Mouse (Mus musculus): Measurements from ENCODE around the gene Ranbp3l.
A peak's percentile ranks its signal among the peaks of the same experiment; 100 is the strongest.

Ranbp3l gene

GRCm38 (mm10) chr15:9070912-9071555, 103.3 kb downstream of the Ranbp3l start, which contains the start of gene Nadk2:
Nadk2 (plus strand) TSS chr15:9071260.
- DNase-seq (ENCODE audit: low read depth): peak; percentile 98

DNA sequence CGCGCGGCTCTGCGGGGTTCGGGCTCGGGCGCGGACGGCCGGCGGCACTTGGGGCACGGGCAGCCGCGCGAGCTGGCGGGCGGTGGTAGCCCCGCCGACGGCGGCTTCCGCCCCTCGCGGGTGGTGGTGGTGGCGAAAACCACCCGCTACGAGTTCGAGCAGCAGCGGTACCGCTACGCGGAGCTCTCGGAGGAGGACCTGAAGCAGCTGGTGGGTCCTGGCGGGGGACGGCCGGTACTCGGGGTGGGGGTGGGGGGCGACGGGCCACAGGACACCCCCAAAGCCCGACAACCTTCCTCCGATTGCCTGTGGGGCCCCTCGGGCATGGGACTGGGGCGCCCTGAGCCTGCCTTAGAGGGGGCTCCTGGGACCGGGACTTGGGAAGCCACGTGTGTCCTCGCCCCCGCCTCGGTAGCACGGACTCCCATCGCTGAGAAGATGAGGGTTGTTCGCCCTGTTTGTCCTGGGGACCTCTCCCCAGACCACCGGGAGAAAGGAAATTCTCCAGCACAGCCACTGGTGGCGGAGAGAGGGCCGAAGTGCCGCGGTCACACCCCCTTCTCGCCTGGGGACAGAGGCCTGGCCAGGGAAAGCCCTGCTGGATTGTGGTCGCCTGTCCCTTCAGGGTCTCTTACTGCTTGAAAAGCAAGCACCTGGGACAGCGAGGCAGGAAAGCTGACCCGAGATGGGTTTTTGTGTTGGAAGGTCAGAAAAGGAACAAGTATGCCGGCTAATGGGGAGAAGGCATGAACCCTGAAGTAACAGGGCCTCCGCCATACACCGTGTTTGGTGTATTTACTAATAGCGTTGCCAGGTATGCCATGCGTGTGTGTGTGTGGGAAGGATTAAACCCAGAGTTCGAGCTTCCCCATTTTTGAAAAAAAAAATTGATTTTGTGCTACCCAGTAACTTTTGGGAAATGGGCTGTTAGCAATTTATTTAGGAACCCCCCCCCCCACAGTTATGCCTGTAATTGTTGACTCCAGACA, 104.1 kb downstream of the Ranbp3l start:
- DNase-seq (ENCODE audit: low read depth): peak; percentile 65

GRCm38 (mm10) chr15:9072630-9073029, 104.9 kb downstream of the Ranbp3l start:
- DNase-seq (ENCODE audit: low read depth): peak; percentile 71

- DNase-seq (ENCODE audit: low read depth): peak; percentile 16
Observed at GRCm38 (mm10) chr15:9073067-9073608, 105.4 kb downstream of the Ranbp3l start.

GRCm38 (mm10) chr15:9073684-9074083, 105.9 kb downstream of the Ranbp3l start:
- no peak for DNase-seq (ENCODE audit: low read depth)

GRCm38 (mm10) chr15:9074139-9074538, 106.4 kb downstream of the Ranbp3l start:
- no peak for DNase-seq (ENCODE audit: low read depth)

DNA sequence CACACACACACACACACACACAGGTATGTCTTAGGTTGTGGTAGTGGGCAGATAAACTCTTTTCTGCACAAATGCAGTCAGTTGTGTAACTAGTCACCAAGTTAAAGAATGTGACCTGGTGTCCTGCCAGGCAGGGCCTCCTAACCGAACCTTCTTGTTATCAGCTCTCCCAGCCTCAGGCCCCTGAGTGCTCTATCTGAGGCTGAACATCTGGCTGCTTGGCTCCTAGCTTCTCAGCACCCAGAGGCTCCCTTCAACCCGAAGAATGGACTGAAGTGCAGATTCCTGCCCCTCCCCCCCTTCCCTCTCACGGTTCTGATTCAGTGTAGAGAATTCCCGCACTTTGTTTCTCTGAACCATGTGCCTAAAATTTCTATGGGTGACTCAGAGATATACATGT, 106.9 kb downstream of the Ranbp3l start:
- DNase-seq (ENCODE audit: low read depth): no peak

GRCm38 (mm10) chr15:9075608-9076200, 108.0 kb downstream of the Ranbp3l start:
- DNase-seq (ENCODE audit: low read depth): no peak

- DNase-seq (ENCODE audit: low read depth): no peak
Observed at GRCm38 (mm10) chr15:9078481-9079300, 110.9 kb downstream of the Ranbp3l start.

GRCm38 (mm10) chr15:9079626-9080025, 111.9 kb downstream of the Ranbp3l start:
- DNase-seq (ENCODE audit: low read depth): no peak

GRCm38 (mm10) chr15:9080206-9080605, 112.5 kb downstream of the Ranbp3l start:
- no peak for DNase-seq (ENCODE audit: low read depth)

DNA sequence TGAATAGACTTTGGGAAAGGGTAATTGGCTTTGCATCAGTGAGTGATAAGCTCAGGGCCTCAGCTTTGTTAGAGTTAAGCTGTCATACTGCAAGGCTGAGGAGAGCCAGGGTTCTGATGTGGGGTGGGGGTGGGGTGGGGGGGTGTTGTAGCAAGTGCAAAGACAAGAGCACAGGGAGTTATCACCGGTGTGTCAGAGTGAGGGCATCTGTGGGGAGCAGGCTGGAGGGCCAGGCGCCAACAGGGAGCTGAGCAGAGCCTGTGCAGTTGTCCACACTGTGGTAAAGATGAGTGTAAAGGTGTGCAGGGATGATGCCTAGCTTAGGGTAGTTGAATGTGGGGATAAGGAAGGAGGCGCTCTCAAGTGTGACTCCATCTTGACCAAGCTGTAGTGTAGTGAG, 113.5 kb downstream of the Ranbp3l start:
- no peak for DNase-seq (ENCODE audit: low read depth)

GRCm38 (mm10) chr15:9082753-9083152, 115.0 kb downstream of the Ranbp3l start:
- DNase-seq (ENCODE audit: low read depth): no peak

DNA sequence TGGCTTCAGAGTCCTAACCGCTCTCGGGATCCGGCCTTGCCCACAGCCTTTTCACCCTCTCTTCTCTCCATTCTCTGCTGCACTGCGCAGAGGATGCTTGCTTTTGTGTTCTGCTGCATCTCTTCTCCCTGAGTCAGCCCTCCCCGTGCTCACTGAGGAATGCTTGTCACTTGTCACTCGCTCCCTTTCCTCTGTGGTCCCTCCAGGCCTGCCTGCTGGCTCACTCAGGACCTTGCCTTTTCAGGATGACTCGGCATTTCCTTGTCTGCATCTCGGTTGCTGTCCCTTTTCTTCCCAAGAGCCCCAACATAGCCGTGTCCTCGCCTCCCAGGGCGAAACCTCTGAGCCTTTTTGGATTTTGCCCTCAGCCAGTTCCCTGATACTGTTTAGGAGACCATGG, 119.1 kb downstream of the Ranbp3l start:
- DNase-seq (ENCODE audit: low read depth): no peak

DNA sequence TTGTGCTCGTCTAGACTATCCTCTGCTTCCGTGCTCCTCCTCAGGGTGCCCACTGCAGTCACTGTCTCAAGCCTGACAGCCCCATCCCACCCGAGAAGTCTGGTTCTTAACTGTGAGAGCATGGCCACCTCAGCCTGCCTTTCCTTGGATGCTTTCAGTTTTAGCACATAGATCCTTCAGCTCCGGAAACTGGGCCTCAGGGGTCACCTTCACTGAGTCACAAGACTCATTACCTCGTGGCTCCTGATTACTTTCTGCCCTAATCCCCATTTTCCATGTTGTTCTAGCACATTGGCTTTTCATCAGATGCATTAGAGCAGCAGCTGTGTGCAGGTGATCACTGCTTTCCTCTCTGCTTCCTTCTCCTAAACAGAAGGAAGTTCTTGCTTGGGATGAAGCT, 119.7 kb downstream of the Ranbp3l start:
- no peak for DNase-seq (ENCODE audit: low read depth)

DNA sequence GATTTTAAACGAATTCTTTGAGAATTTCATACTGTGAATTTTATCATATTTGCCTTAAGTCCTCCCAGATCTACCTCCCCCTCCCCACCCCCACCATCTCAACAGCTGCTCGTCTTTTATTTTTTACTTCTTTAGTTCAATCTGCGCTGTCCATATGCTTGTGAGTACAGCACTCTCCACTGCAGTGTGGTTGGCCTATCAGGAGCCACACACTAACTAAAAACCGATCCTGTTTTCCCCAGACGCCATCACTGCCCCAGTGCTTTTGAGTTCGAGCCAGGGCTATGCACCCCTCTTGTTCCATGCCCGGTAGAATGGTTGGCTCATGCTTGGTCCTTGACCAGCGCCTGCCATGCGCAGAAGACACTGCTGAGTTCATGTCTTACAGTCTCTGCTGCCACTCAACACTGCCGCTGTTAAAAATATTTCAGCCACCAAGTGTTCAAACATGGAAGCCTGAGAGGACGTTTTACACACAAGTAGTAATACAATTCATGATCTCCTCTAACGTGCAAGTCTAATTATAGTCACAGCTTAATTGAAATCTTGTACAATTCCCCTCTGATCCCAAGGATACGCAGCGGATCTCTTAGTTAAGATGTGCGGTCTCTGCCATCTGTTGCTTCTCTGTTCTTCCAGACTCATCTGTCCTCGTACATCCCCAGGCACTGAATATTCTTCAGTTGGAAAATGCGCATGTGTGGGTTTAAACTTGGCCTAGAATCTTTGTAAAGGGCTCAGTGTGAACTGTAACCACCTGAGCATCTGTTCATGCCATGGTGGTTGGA, 120.3 kb downstream of the Ranbp3l start:
- DNase-seq (ENCODE audit: low read depth): no peak

DNA sequence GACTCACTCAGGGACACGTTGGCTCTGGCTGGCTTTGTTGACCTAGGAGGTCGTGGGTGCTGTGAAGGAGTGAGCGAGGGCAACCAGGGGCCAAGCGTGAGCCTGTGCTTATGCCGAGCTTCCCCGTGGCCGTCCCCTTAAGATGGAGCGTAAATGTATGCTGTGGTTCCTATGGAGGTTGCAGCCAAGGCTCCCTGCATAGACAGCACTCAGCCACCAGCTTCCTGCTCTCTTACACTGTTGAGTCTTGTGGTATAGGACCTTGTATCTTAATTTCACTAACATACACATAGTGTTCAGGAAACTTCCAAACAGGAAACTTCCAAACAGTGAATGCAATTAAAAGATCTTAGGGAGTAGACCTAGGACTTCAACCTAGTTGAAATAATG, 120.9 kb downstream of the Ranbp3l start:
- no peak for DNase-seq (ENCODE audit: low read depth)

DNA sequence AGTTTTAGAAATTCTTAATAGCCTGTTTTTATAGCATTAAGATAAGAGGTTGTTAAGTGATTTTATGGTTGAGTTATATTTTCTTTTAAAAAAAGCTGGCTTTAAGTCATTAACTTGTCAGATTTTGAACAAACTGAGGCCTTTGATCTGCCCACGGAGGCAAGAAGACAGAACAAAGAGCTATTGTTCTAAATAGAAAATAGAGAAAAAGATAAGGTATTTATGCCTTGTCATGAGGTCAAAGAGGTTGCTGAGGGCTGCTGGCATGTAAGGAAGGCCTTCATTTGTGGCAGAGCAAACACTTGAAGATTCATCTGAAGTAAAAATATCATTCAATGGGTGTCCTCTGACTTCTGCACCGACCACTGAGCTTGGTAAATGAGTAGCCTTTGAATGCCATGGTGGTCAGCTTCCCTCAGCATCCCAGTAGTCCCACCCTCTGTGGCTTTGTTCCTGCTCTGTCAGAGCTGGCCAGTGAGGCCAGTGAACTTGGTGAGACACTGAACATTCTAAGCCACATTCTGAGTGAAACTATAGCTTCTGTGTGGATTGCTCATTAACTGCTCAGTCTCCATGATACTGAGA, 121.5 kb downstream of the Ranbp3l start:
- DNase-seq (ENCODE audit: low read depth): no peak

DNA sequence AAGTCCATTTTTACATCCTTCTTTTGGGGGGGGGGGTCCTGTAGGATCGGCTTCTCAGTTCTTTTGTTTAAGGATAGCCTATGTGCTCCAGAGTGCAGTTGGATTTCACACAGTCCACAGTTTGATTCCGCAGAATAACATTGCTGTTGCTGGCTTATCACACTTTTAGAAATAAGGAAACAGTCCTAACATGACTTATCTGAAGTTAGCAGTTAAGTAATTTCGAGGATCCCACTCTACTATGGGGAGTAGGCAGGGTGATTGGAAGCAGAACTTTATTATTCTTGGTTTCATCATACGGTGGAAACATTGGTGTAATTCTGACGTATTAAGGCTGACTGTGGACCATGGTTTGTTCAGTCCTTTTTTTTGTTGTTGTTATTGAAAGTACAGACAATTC, 122.9 kb downstream of the Ranbp3l start:
- no peak for DNase-seq (ENCODE audit: low read depth)

DNA sequence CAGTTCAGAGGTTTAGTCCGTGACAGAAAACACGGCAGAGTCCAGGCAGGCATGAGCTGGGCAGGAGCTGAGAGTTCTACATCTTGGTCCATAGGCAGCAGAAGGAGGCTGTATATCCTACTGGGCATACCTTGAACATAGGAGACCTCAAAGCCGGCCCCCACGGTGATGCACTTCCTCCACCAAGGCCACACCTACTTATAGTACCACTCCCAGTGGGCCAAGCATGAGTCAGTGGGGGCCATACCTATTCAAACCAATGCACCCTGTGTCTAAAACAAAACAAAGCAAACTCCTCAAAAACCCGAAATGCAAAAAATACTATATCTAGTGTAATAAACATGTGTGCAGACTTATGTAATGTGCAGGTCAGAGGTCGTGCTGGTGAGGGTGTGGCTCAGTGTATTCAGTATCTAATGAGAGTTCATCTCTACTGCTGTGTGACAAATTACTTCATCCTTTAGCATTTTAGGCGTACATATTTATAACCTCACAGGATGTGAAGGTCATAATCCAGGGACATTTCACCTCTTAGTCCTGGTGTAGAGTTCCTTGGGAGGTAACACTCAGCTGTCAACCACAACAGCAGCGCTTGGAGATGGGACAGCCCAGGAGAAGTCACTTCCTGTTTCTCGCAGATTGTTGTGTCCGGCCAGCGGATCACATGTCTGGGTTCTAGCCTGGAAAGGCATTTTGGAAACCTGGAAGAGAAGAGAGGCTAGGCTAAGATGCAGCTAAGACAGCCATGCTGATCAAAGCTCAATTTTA, 126.0 kb downstream of the Ranbp3l start:
- no peak for DNase-seq (ENCODE audit: low read depth)

All from induced T-regulatory cell, adult 2 months (primary cell).